ENCODE assay signal across 11 mouse cellular contexts in genomic region chr19:17715281-17715955, GRCm38 (mm10).
A peak's percentile ranks its signal among the peaks of the same experiment; 100 is the strongest.
DNase-seq lines count a peak whose midpoint lies in the region; ATAC-seq and TF ChIP-seq lines count a peak whose summit lies in the region.
"Had no signal": no experiment of that assay in that cellular context is flagged by ENCODE, and none has a peak within 500 bp of the region (broad histone marks: within the 10 kb centered on the region; RNA-seq: fewer than 3 reads in every experiment).

No protein-coding gene starts in this region.

- no peak overlapping the region for H3K4me3 ChIP-seq in heart, embryonic 11.5 days (ENCODE audit: low read depth, low read length)
- H3K4me3 ChIP-seq in heart, adult 2 months = no peak overlapping the region
- no peak overlapping the region for H3K4me3 ChIP-seq in hindbrain, embryonic 15.5 days
- H3K4me3 ChIP-seq: embryonic facial prominence, embryonic 13.5 days; myocyte had no signal

- WGBS in heart, embryonic 11.5 days (ENCODE audit: insufficient replicate concordance) = 33% methylated on average over 9 of the region's 9 CpGs
- 27% methylated on average over 9 of the region's 9 CpGs for WGBS in heart, adult 2 months
- WGBS in hindbrain, embryonic 15.5 days = 73% methylated on average over 9 of the region's 9 CpGs

- no peak; the same call in 1 of the 2 replicates for ATAC-seq in heart, embryonic 11.5 days (replicated peaks; ENCODE audit: insufficient number of reproducible peaks, low FRiP score, low TSS enrichment)
- peak; percentile 59; the same call in 1 of the 2 replicates for ATAC-seq in hindbrain, embryonic 15.5 days (ENCODE audit: low FRiP score, low read depth)
- ATAC-seq in megakaryocyte, adult 5-6 weeks (ENCODE audit: poor library complexity, severe bottlenecking) = no peak

- no peak for TF ChIP-seq CTCF in heart, adult 2 months (IDR thresholded peaks at IDR 0.05)

- intact Hi-C loops in heart, adult 2 months (cut with DNase I) = no loop called here

- H3K27me3 ChIP-seq in heart, embryonic 11.5 days (ENCODE audit: control insufficient read depth, insufficient read depth, low read length) = no peaks in the 10 kb centered on the region
- H3K27me3 ChIP-seq in heart, adult 2 months (ENCODE audit: control insufficient read depth, insufficient read depth, low read length) = no peaks in the 10 kb centered on the region
- H3K27me3 ChIP-seq in hindbrain, embryonic 15.5 days = no peaks in the 10 kb centered on the region
- H3K27me3 ChIP-seq: embryonic facial prominence, embryonic 13.5 days had no signal

- no peak overlapping the region for H3K9ac ChIP-seq in heart, embryonic 11.5 days (ENCODE audit: low read depth, low read length)
- no peak overlapping the region for H3K9ac ChIP-seq in heart, adult 2 months (ENCODE audit: low read depth, low read length)
- H3K9ac ChIP-seq in hindbrain, embryonic 15.5 days = no peak overlapping the region
- H3K9ac ChIP-seq: embryonic facial prominence, embryonic 13.5 days had no signal

- H3K9me3 ChIP-seq in heart, embryonic 11.5 days (replicated peaks; ENCODE audit: control insufficient read depth, low read length) = no peaks in the 10 kb centered on the region
- H3K9me3 ChIP-seq in hindbrain, embryonic 15.5 days = no peaks in the 10 kb centered on the region
- H3K9me3 ChIP-seq: embryonic facial prominence, embryonic 13.5 days had no signal

- peak overlapping the region; percentile 46 for H3K27ac ChIP-seq in heart, embryonic 11.5 days (ENCODE audit: low read depth, low read length)
- no peak overlapping the region for H3K27ac ChIP-seq in heart, adult 2 months
- no peak overlapping the region for H3K27ac ChIP-seq in hindbrain, embryonic 15.5 days (replicated peaks)
- H3K27ac ChIP-seq: embryonic facial prominence, embryonic 13.5 days had no signal

- DNase-seq in heart, adult 2 months = no peak
- DNase-seq in ovary, postnatal 14 days (ENCODE audit: low spot score) = peak; percentile 1
- DNase-seq in ovary, postnatal 10 days (ENCODE audit: low spot score) = no peak
- DNase-seq in right cerebral cortex, adult 2 months (ENCODE audit: low spot score in 2 of 2) = no peak
- no peak for DNase-seq in right cerebral cortex, postnatal 14 days
- DNase-seq: right cerebral cortex, postnatal 4 days had no signal

- 0 out of 2 replicates have a peak overlapping the region, but pooled peaks have one; percentile 1 for H3K4me2 ChIP-seq in heart, embryonic 11.5 days
- H3K4me2 ChIP-seq in hindbrain, embryonic 15.5 days = no peak overlapping the region
- H3K4me2 ChIP-seq: embryonic facial prominence, embryonic 13.5 days had no signal

- H3K4me1 ChIP-seq in heart, embryonic 11.5 days (ENCODE audit: control insufficient read depth, insufficient read depth, low read length) = peaks cover 15% of the 10 kb centered on the region
- H3K4me1 ChIP-seq in heart, adult 2 months (ENCODE audit: control insufficient read depth, insufficient read depth, low read length) = no peaks in the 10 kb centered on the region
- no peaks in the 10 kb centered on the region for H3K4me1 ChIP-seq in hindbrain, embryonic 15.5 days (replicated peaks)

- no peaks in the 10 kb centered on the region for H3K79me2 ChIP-seq in heart, adult 2 months (replicated peaks; ENCODE audit: control insufficient read depth, insufficient read depth, low read length)

- TF ChIP-seq POLR2A in heart, adult 2 months (IDR thresholded peaks at IDR 0.05; ENCODE audit: insufficient read depth, low read depth, low read length) = no peak

- peaks cover 3% of the 10 kb centered on the region; the same call in 1 of the 2 replicates for H3K36me3 ChIP-seq in heart, embryonic 11.5 days (ENCODE audit: control insufficient read depth, insufficient read depth, low read length)
- H3K36me3 ChIP-seq in heart, adult 2 months (ENCODE audit: control insufficient read depth, insufficient read depth, low read length) = no peaks in the 10 kb centered on the region
- no peaks in the 10 kb centered on the region for H3K36me3 ChIP-seq in hindbrain, embryonic 15.5 days

- TF ChIP-seq EP300 in heart, adult 2 months (IDR thresholded peaks at IDR 0.05; ENCODE audit: insufficient read depth, low read depth, low read length) = no peak
